Mouse (Mus musculus): ENCODE measurements around the gene Tff2. TPM values are rescaled to one million over a fixed set of nuclear protein-coding genes. Genes with fewer than 3 reads are reported as not detected.

Gene Tff2
- total RNA-seq, 4 experiments from 2014 or later = not detected

Other genes starting within 250 kb of the Tff2 start
- gene Glp1r, start 242.5 kb downstream of the Tff2 start, total RNA-seq (2022) = under 1 TPM; 0.13 to 0.28 (median 0.17) TPM
- not detected for gene Umodl1, start 189.6 kb downstream of the Tff2 start, total RNA-seq (2022)
- 1 to 10 TPM; 3.7 to 6.9 (median 6.5) TPM for gene Abcg1, start 86.6 kb downstream of the Tff2 start, total RNA-seq (2022)
- not detected for gene Tff3, start 14.6 kb downstream of the Tff2 start, total RNA-seq (2022)
- not detected for gene Tff1, start 21.0 kb upstream of the Tff2 start, total RNA-seq (2022)
- gene Tmprss3, start 54.7 kb upstream of the Tff2 start, total RNA-seq (2022) = not detected
- under 1 TPM in 2 of 4 experiments, not detected in 2; 0.11 to 0.19 TPM for gene Ubash3a, start 63.6 kb upstream of the Tff2 start, total RNA-seq (2022)
- gene Rsph1, start 133.1 kb upstream of the Tff2 start, total RNA-seq (2022) = 1 to 10 TPM in 2 of 4 experiments, under 1 TPM in 2; 0.59 to 1.3 (median 0.91) TPM
- 10 to 100 TPM in 2 of 4 experiments, 1 to 10 TPM in 2; 7.9 to 11.9 (median 10.0) TPM for gene Slc37a1, start 142.5 kb upstream of the Tff2 start, total RNA-seq (2022)
- 1 to 10 TPM; 3.1 to 5.5 (median 4.2) TPM for gene Pde9a, start 241.9 kb upstream of the Tff2 start, total RNA-seq (2022)